Mouse (Mus musculus): ENCODE measurements around the gene Amer3.
A peak's percentile ranks its signal among the peaks of the same experiment; 100 is the strongest.
"Not testable (repeated sequence)": the region's sequence is repeated elsewhere in the genome, so short reads cannot be mapped to it uniquely, and the experiment has no call there.

Gene Amer3

DNA sequence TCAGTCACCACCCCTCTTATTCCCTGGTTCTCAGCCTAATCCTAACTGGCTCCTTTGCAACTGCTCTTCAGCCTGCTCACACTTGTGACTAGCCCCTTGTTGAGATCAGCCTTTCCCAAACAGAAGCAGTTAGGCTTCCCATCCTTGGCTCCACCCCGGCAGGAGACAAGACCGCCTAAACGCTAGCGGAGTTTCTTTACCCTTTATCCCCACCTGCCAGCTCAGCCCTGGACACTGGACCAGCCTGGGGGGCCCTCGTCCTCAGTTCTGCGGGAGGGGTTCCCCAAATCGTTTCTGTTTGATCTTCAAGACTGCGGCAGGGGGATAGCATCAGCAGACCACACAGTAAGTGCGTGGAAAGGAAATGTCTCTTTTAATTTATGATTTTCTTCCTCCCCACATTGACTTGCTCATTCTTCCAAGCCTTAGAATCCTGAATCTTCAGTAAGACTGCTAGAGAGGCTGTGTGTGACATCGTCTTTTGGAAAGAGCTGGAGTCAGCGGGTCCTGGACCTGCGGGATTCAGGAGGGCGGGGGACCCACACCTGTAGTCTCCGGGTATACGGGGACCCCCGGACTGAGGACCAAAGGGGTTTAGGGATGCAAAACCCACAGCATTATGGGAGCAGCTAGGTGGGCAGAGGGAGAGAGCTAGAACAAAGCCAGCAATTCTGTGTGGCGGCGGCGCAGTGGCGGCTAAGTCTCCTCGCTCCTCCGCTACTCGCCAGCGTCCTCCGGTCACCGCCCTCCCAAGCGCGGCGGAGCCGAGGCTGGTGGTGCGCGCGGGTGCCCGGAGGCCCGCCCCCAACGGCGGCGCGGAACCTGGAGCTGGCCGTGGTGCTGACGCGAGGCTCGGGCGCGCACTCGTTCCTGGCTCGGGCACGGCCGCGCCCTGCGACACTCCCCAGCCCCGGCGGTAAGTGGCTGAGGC is at the start of gene Amer3:
TSS of gene Amer3 (plus strand) at position 807 of the 931 bp plus-strand sequence.
- peak; percentile 90 for DNase-seq

- DNase-seq, result not testable (repeated sequence)
These were observed 44.9 kb upstream of the Amer3 start for GRCm38 (mm10) chr1:34534574-34534973.

GRCm38 (mm10) chr1:34535043-34535698 is 44.3 kb upstream of the Amer3 start, which contains the start of gene Cfc1:
Cfc1 (plus strand) TSS chr1:34535648.
- DNase-seq, result not testable (repeated sequence)

DNA sequence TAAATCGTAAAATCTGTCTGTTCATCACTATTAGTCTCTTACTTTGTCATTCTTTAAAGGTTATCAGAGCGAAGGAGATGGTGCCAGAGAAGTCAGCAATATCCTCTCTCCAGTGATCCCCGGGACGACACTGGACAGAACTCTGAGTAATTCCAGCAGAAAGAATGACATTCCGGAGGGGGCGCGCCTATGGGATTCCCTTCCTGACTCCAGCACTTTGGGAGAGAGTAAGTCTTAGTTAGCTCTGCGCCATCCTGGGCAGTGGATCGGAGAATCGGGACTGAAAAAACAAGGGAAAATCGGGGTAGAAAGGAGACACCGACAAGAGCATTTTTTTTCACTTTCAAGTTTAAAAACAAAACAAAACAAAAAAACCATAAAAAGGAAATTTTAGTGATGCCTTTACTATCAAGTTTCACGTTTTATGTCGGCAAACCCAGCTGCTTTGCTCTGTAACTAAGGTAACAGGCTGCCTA is 43.1 kb upstream of the Amer3 start:
- DNase-seq, result no peak

GRCm38 (mm10) chr1:34536767-34537485 is 42.5 kb upstream of the Amer3 start:
- no peak for DNase-seq

- DNase-seq, result no peak
These were observed 32.4 kb upstream of the Amer3 start for GRCm38 (mm10) chr1:34547074-34547473.

- DNase-seq, result no peak
These were observed 25.8 kb upstream of the Amer3 start for GRCm38 (mm10) chr1:34553690-34554089.

DNA sequence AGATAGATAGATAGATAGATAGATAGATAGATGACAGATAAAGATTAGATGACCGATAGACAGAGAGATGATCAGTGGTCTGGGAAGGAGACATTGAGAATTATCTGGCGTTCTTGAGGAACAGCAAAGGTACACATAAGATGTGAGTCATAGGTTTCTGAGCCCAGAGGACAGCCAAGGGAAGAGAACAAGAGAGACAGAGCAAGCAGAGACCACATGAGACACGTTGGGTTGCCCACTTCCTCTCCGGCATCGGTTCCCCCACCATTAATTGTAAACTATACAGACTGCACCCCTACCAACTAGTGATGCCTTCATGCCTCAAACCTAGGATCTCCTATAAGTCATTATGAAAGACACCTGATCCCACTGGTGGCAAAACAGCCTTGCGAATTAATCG is 25.2 kb upstream of the Amer3 start:
- no peak for DNase-seq

GRCm38 (mm10) chr1:34560843-34561242 is 18.6 kb upstream of the Amer3 start, which contains the start of gene Prss40:
Prss40 (minus strand) TSS chr1:34560943.
- DNase-seq, result no peak

- DNase-seq, result no peak
These were observed 14.9 kb upstream of the Amer3 start for GRCm38 (mm10) chr1:34564383-34565045.

DNA sequence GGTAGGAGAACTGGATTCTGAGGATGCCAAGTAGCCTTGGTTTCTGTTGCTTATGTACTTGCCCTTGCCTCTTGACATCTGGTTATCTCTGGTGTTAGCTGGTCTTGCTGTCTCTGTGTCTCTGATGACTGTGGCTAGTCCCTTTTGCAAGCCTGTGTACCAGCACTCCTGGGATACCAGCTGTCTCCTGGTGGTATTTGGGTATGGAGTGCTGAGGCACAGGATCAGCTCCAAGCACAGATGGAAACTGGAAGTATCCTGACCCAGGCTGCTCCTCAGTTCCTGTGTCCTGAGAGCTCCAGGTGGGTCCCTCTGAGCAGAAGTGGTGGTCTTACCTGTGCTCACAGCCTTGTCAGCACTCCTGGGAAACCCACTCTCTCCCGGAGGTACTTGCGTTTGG is 11.3 kb upstream of the Amer3 start:
- DNase-seq, result no peak

GRCm38 (mm10) chr1:34569876-34570275 is 9.6 kb upstream of the Amer3 start:
- DNase-seq, result no peak

GRCm38 (mm10) chr1:34571431-34571830 is 8.0 kb upstream of the Amer3 start:
- DNase-seq, result no peak

DNA sequence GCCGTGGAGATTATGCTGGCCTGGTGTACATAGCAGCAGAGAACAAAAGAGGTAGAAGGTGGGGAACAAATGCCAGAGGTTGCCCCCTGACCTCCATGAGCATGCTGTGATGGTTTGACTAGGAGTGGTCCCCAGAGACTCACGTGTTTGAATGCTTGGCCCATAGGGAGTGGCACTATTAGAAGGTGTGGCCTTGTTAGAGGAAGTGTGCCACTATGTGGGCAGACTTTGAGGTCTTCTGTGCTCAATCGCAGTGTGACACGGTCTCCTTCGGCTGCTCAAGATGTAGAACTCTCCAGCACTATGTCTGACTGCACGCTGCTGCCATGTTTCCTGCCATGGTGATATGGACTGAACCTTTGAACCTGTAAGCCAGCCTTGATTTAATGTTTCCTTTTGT is 6.2 kb upstream of the Amer3 start:
- no peak for DNase-seq

DNA sequence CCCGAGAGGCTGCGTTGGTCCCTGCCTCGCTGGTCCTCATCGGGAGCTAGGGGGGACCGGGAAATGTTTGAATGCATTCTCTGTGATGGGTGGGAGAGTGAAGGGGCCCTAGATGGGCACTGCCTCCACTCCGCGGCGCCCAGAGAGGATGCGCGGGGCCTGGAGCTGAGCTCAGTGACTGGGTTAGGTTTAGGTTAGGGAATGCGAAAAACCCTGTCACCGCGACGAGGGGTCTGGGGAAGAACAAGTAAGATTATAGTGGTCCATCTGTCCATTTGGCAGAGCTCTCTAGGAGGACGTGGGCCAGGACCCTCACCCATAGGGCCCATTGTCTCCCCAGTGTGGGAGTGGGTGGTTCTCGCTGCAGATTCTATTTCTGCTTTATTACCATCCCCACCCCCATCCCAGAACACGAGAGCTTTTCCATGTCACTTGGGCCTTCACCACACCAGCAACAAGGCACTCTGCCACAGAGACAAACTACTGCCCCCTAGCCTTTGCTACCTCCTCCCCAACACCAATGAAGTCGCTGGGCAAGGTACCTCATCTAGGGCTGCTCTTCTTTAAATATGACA is 412 bp downstream of the Amer3 start:
- DNase-seq, result peak; percentile 66

DNA sequence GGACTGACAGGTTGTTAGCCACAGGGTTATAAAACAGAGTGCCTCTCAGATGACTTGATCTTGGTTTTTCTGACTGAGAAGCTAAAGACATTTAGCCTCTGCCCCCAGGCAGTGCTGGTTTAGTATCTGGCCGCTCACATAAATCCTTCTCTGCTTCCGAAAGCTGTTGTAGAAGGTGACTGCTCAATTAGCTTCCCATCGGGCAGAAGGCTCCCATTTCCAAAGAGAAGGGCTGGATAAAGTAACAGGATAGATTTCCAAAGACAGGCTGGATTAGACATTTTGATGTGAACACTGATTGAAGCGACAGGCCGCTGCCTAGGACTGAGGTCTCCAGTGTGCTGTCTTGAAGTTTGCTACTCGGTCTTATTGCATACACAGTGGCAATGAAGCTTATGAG is 2.8 kb downstream of the Amer3 start:
- DNase-seq, result no peak

DNA sequence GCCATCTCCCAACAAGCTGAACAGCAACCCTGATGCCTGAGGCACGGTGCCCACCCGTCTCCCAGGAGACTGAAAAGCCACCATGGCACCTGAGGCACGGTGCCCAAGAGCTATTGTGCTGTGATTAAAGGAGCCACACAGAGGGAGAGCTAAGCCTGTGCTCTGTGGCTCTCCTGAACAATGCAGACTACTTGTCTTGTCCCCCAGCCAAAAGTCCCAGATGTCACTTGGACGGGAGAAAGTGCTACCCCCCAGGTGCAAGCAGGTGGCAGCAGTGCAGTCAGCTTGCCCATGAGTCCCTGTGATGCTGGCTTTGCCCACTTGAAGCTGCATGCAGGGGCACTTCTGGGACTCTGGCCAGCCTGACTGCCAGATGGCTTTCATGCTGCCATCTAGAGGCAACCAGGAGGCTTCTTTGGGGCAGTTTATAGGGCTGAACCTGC is 4.4 kb downstream of the Amer3 start:
- peak; percentile 97 for DNase-seq

DNA sequence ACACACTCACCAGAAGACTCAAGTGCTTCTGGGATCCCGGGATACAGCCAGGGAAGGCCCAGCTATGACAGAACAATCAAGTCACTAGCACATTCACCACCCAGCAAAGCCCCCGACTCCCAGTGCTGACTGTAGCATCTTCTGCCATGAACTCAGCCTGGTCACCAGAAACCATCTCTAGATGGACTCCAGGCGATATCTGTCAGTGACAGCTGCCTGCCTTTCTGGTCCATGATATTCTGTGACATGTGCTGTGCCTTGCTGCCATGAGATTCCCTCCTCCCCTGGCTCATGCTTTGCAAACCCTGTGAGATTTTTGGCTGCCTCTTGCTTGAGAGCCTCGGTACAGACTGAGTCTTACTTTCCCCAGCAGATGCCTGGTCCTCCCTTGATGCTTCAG is 5.3 kb downstream of the Amer3 start:
- DNase-seq, result peak; percentile 45

- DNase-seq, result no peak
These were observed 8.0 kb downstream of the Amer3 start for GRCm38 (mm10) chr1:34587298-34588096.

DNA sequence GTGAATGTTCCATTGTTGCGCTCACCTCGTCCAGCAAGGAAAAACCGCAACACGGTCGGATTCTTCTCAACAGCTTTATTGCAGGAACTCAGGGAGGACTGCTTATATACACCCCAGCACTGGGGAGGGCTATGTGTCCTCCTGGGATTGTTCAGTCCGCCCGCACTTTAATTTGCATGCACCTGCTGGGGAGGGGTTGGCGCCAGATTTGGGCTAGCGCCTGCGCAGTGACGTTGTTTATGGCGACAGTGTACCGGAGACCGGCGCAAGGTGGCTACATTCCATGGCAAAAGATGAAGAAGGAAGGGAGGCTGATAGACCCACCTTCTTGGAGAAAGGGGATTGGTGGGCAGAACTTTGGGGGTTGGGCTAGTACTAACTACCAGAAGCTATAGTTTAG is 20.5 kb downstream of the Amer3 start:
- no peak for DNase-seq

- DNase-seq, result no peak
These were observed 22.0 kb downstream of the Amer3 start for GRCm38 (mm10) chr1:34601323-34602047.

Data from cerebellum, adult 11 months (tissue).